Mouse (Mus musculus) liver, adult 2 months (tissue): Measurements from ENCODE around the gene Gucy2c.

ENCODE experiments used
- CTCF ChIP-seq: fragments of 200-500 bp; IDR thresholded peaks from 2 replicates; pipeline ENCODE4 v1.5.1; 2011; ENCODE audit warnings: low read depth, low read length, control low read depth
- POLR2A ChIP-seq: fragments of 200-500 bp; IDR thresholded peaks from 2 replicates; pipeline ENCODE4 v1.6.1; 2011; ENCODE audit warnings: low read length, control low read depth; ENCODE audit not compliant: insufficient read depth; ENCODE audit errors: extremely low read depth

DNA sequence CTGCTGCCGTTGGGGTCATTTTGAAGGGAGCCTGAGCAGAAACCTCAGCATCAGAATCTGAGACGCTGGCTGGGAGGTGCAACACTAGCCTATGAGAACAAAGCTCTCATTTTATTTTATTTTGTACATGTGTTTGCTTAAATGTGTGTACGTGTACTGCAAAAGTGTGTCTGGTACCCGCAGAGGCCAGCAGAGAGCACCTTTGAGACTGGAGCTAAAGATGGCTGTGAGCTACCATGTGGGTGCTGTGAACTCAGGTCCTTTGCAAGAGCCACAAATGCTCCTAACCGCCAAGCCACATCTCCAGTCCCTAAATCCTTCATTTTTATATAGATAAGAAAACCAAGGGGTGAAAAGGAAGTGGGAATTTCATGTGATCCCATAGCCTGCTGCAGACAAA is 71.2 kb downstream of the Gucy2c start:
- no peak for TF ChIP-seq CTCF
- no peak for TF ChIP-seq POLR2A
